Mouse (Mus musculus): ENCODE data around the gene Padi2. TPM values are rescaled to one million over a fixed set of nuclear protein-coding genes. Genes with fewer than 3 reads are reported as not detected.

Padi2 gene
- total RNA-seq, 2 experiments from 2014 or later = 25.0 to 27.3 TPM

- DNase-seq (ENCODE audit: low spot score in 2 of 2) = no peak
Measured at GRCm38 (mm10) chr4:140881026-140881670, 25.0 kb upstream of the Padi2 start.

GRCm38 (mm10) chr4:140881771-140882170 is 24.4 kb upstream of the Padi2 start:
- DNase-seq (ENCODE audit: low spot score in 2 of 2) = no peak

- DNase-seq (ENCODE audit: low spot score in 2 of 2) = no peak
Measured at GRCm38 (mm10) chr4:140882365-140882764, 23.8 kb upstream of the Padi2 start.

- no peak for DNase-seq (ENCODE audit: low spot score in 2 of 2)
Measured at GRCm38 (mm10) chr4:140882981-140883380, 23.2 kb upstream of the Padi2 start.

GRCm38 (mm10) chr4:140883852-140884251 is 22.3 kb upstream of the Padi2 start:
- no peak for DNase-seq (ENCODE audit: low spot score in 2 of 2)

GRCm38 (mm10) chr4:140891525-140892162 is 14.5 kb upstream of the Padi2 start:
- no peak for DNase-seq (ENCODE audit: low spot score in 2 of 2)

- DNase-seq (ENCODE audit: low spot score in 2 of 2) = no peak
Measured at GRCm38 (mm10) chr4:140892163-140892530, 14.0 kb upstream of the Padi2 start.

GRCm38 (mm10) chr4:140904776-140905425 is 1.2 kb upstream of the Padi2 start:
- no peak for DNase-seq (ENCODE audit: low spot score in 2 of 2)

- DNase-seq (ENCODE audit: low spot score in 2 of 2) = no peak
Measured at GRCm38 (mm10) chr4:140905426-140905871, 695 bp upstream of the Padi2 start.

- DNase-seq (ENCODE audit: low spot score in 2 of 2) = no peak
Measured at GRCm38 (mm10) chr4:140906827-140907280, 710 bp downstream of the Padi2 start.

GRCm38 (mm10) chr4:140907306-140908024 is 1.3 kb downstream of the Padi2 start:
- no peak for DNase-seq (ENCODE audit: low spot score in 2 of 2)

- no peak for DNase-seq (ENCODE audit: low spot score in 2 of 2)
Measured at GRCm38 (mm10) chr4:140908627-140909026, 2.5 kb downstream of the Padi2 start.

GRCm38 (mm10) chr4:140909536-140909935 is 3.4 kb downstream of the Padi2 start:
- DNase-seq (ENCODE audit: low spot score in 2 of 2) = no peak

GRCm38 (mm10) chr4:140910661-140911310 is 4.6 kb downstream of the Padi2 start:
- DNase-seq (ENCODE audit: low spot score in 2 of 2) = no peak

GRCm38 (mm10) chr4:140911416-140911815 is 5.3 kb downstream of the Padi2 start:
- DNase-seq (ENCODE audit: low spot score in 2 of 2) = no peak

- DNase-seq (ENCODE audit: low spot score in 2 of 2) = no peak
Measured at GRCm38 (mm10) chr4:140912271-140912833, 6.2 kb downstream of the Padi2 start.

GRCm38 (mm10) chr4:140913565-140913964 is 7.4 kb downstream of the Padi2 start:
- no peak for DNase-seq (ENCODE audit: low spot score in 2 of 2)

- DNase-seq (ENCODE audit: low spot score in 2 of 2) = peak in 1 of 2 experiments; percentile 52
Measured at GRCm38 (mm10) chr4:140914731-140915131, 8.6 kb downstream of the Padi2 start.

GRCm38 (mm10) chr4:140915235-140915634 is 9.1 kb downstream of the Padi2 start:
- DNase-seq (ENCODE audit: low spot score in 2 of 2) = no peak

- no peak for DNase-seq (ENCODE audit: low spot score in 2 of 2)
Measured at GRCm38 (mm10) chr4:140916296-140916695, 10.2 kb downstream of the Padi2 start.

- DNase-seq (ENCODE audit: low spot score in 2 of 2) = no peak
Measured at GRCm38 (mm10) chr4:140917451-140917850, 11.3 kb downstream of the Padi2 start.

Data from layer of hippocampus, adult 18-20 months (tissue).